22 mouse cellular contexts compared by ENCODE assay signal in the genomic region with DNA sequence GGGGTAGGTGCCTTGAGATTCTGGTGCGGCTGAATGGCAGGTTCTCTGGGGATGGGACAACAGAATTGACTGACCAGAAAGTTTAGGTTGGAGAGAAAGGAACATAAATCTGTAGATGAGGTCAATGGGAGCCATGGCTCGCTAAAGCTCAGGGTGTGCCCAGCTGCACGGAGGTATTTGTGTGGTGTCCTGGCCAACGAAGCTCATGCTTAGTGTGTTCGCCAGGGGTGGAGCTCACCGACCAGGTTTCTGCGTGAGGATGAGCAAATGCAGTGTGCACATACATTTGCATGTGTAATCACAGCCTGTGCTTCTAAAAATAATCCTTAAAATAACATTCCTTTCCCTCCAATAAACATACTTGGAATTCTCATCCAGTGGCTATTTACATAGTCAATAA. TPM values are rescaled to one million over a fixed set of nuclear protein-coding genes. Genes with fewer than 3 reads are reported as not detected.
DNase-seq lines count a peak whose midpoint lies in the region; ATAC-seq and TF ChIP-seq lines count a peak whose summit lies in the region.
"Had no signal": no experiment of that assay in that cellular context is flagged by ENCODE, and none has a peak within 500 bp of the region (broad histone marks: within the 10 kb centered on the region; RNA-seq: fewer than 3 reads in every experiment).

No protein-coding gene starts in this region.

- ATAC-seq in kidney, embryonic 14.5 days (ENCODE audit: low FRiP score, low TSS enrichment) = no peak
- peak; percentile 57; the same call in 1 of the 2 replicates for ATAC-seq in kidney, embryonic 16.5 days (ENCODE audit: low FRiP score, low TSS enrichment)
- ATAC-seq in intestine, postnatal 0 days = no peak
- no peak for ATAC-seq in midbrain, embryonic 11.5 days (ENCODE audit: low FRiP score)
- ATAC-seq: activated CD4-positive, CD25-positive, alpha-beta regulatory T cell, adult 4 months; forebrain, embryonic 13.5 days; forebrain, postnatal 0 days had no signal

- TF ChIP-seq CTCF in intestine, postnatal 0 days (IDR thresholded peaks at IDR 0.05; ENCODE audit: low read depth) = no peak

- no peak overlapping the region for H3K4me3 ChIP-seq in kidney, embryonic 14.5 days (ENCODE audit: low read length)
- H3K4me3 ChIP-seq in kidney, embryonic 16.5 days (ENCODE audit: low read length) = no peak overlapping the region
- no peak overlapping the region for H3K4me3 ChIP-seq in intestine, postnatal 0 days (ENCODE audit: low read depth, low read length)
- H3K4me3 ChIP-seq in midbrain, embryonic 11.5 days (ENCODE audit: low read depth, low read length) = no peak overlapping the region
- H3K4me3 ChIP-seq: embryonic facial prominence, embryonic 10.5 days; forebrain, embryonic 13.5 days; heart, embryonic 13.5 days had no signal

- H3K9ac ChIP-seq in kidney, embryonic 14.5 days (ENCODE audit: low read depth, low read length) = no peak overlapping the region
- H3K9ac ChIP-seq in kidney, embryonic 16.5 days (replicated peaks; ENCODE audit: low read length) = no peak overlapping the region
- H3K9ac ChIP-seq in intestine, postnatal 0 days (ENCODE audit: low read depth, low read length) = no peak overlapping the region
- no peak overlapping the region for H3K9ac ChIP-seq in midbrain, embryonic 11.5 days (ENCODE audit: low read length)
- H3K9ac ChIP-seq: forebrain, embryonic 13.5 days; forebrain, postnatal 0 days; heart, embryonic 13.5 days had no signal

- peak; percentile 49 for DNase-seq in kidney, adult 11 months
- peak; percentile 7 to 39 for DNase-seq in kidney, postnatal 25 days
- DNase-seq in ovary, postnatal 14 days (ENCODE audit: low spot score) = no peak
- no peak for DNase-seq in midbrain, embryonic 11.5 days (ENCODE audit: low spot score, missing footprints)
- DNase-seq: adrenal gland, postnatal 14 days; cerebellum, adult 18-20 months; cerebellum, adult 9-11 months; cerebellum, postnatal 36 days; forebrain, postnatal 0 days; gastrocnemius, postnatal 36 days; heart, adult 11 months; heart, postnatal 36 days had no signal

- no peaks in the 10 kb centered on the region for H3K36me3 ChIP-seq in kidney, embryonic 14.5 days (ENCODE audit: control insufficient read depth, insufficient read depth, low read length)
- H3K36me3 ChIP-seq in kidney, embryonic 16.5 days (ENCODE audit: insufficient read depth, low read length) = no peaks in the 10 kb centered on the region
- no peaks in the 10 kb centered on the region for H3K36me3 ChIP-seq in intestine, postnatal 0 days (ENCODE audit: control insufficient read depth, insufficient read depth)
- no peaks in the 10 kb centered on the region for H3K36me3 ChIP-seq in midbrain, embryonic 11.5 days (ENCODE audit: control insufficient read depth, insufficient read depth, low read length)
- H3K36me3 ChIP-seq: embryonic facial prominence, embryonic 10.5 days; heart, embryonic 13.5 days had no signal

- no peaks in the 10 kb centered on the region for H3K27me3 ChIP-seq in kidney, embryonic 14.5 days (ENCODE audit: control insufficient read depth, insufficient read depth, low read length)
- H3K27me3 ChIP-seq in kidney, embryonic 16.5 days (ENCODE audit: insufficient read depth, low read length) = no peaks in the 10 kb centered on the region
- no peaks in the 10 kb centered on the region for H3K27me3 ChIP-seq in intestine, postnatal 0 days (replicated peaks; ENCODE audit: control insufficient read depth, insufficient read depth, low read length)
- H3K27me3 ChIP-seq in midbrain, embryonic 11.5 days (ENCODE audit: control insufficient read depth, insufficient read depth, low read length) = no peaks in the 10 kb centered on the region
- H3K27me3 ChIP-seq: forebrain, embryonic 13.5 days; heart, embryonic 13.5 days had no signal

- no peak overlapping the region for H3K27ac ChIP-seq in kidney, embryonic 14.5 days (ENCODE audit: low read depth, low read length)
- no peak overlapping the region for H3K27ac ChIP-seq in kidney, embryonic 16.5 days (ENCODE audit: low read length)
- H3K27ac ChIP-seq in intestine, postnatal 0 days (ENCODE audit: low read depth, low read length) = no peak overlapping the region
- no peak overlapping the region for H3K27ac ChIP-seq in midbrain, embryonic 11.5 days (ENCODE audit: low read depth, low read length)
- H3K27ac ChIP-seq: embryonic facial prominence, embryonic 10.5 days; forebrain, embryonic 13.5 days; heart, embryonic 13.5 days had no signal

- no peak overlapping the region for H3K4me2 ChIP-seq in kidney, embryonic 14.5 days (replicated peaks; ENCODE audit: low read depth, low read length)
- H3K4me2 ChIP-seq in kidney, embryonic 16.5 days (replicated peaks; ENCODE audit: low read depth, low read length) = no peak overlapping the region
- no peak overlapping the region for H3K4me2 ChIP-seq in intestine, postnatal 0 days (replicated peaks; ENCODE audit: low read depth)
- H3K4me2 ChIP-seq in midbrain, embryonic 11.5 days = no peak overlapping the region
- H3K4me2 ChIP-seq: forebrain, embryonic 13.5 days; heart, embryonic 13.5 days had no signal

- 65% methylated on average over 7 of the region's 7 CpGs for WGBS in kidney, embryonic 14.5 days
- WGBS in kidney, embryonic 16.5 days = 60% methylated on average over 7 of the region's 7 CpGs
- WGBS in intestine, postnatal 0 days = 58% methylated on average over 7 of the region's 7 CpGs
- WGBS in midbrain, embryonic 11.5 days = 93% methylated on average over 7 of the region's 7 CpGs

- H3K4me1 ChIP-seq in kidney, embryonic 14.5 days (ENCODE audit: control insufficient read depth, insufficient read depth, low read length) = no peaks in the 10 kb centered on the region
- H3K4me1 ChIP-seq in kidney, embryonic 16.5 days (ENCODE audit: insufficient read depth, low read length) = no peaks in the 10 kb centered on the region
- no peaks in the 10 kb centered on the region for H3K4me1 ChIP-seq in intestine, postnatal 0 days (replicated peaks; ENCODE audit: control insufficient read depth, insufficient read depth, low read length)
- H3K4me1 ChIP-seq in midbrain, embryonic 11.5 days (ENCODE audit: control insufficient read depth, insufficient read depth, low read length) = no peaks in the 10 kb centered on the region
- H3K4me1 ChIP-seq: embryonic facial prominence, embryonic 10.5 days; forebrain, embryonic 13.5 days; heart, embryonic 13.5 days had no signal

- H3K9me3 ChIP-seq in kidney, embryonic 14.5 days (ENCODE audit: control insufficient read depth, low read length) = no peaks in the 10 kb centered on the region
- H3K9me3 ChIP-seq in kidney, embryonic 16.5 days (ENCODE audit: low read length) = no peaks in the 10 kb centered on the region
- H3K9me3 ChIP-seq in intestine, postnatal 0 days (ENCODE audit: control insufficient read depth) = no peaks in the 10 kb centered on the region
- H3K9me3 ChIP-seq in midbrain, embryonic 11.5 days (ENCODE audit: control insufficient read depth, low read length) = no peaks in the 10 kb centered on the region
- H3K9me3 ChIP-seq: embryonic facial prominence, embryonic 10.5 days; forebrain, embryonic 13.5 days; heart, embryonic 13.5 days had no signal

RNA-seq across cellular contexts. Expression of a gene that starts 2.9 kb away (rescaled TPM):
- 0.13 TPM in 1 of 2 replicates, not detected in the other for polyA plus RNA-seq in kidney, embryonic 14.5 days (2014; fragmentation: Nextera tagmentation; extraction: Ambion mirVana)
- 0.05 and 0.12 TPM in 2 replicates for polyA plus RNA-seq in kidney, embryonic 16.5 days (2015; fragmentation: Nextera tagmentation; extraction: Ambion mirVana)
- 0.12 TPM in 1 of 2 replicates, not detected in the other for polyA plus RNA-seq in intestine, postnatal 0 days (2015; fragmentation: Nextera tagmentation; extraction: Ambion mirVana)
- 0.06 and 0.12 TPM in 2 replicates for polyA plus RNA-seq in midbrain, embryonic 11.5 days (2014; fragmentation: Nextera tagmentation; extraction: Ambion mirVana)
- polyA plus RNA-seq: C2C12; forebrain, embryonic 13.5 days; forebrain, postnatal 0 days; heart, embryonic 13.5 days; heart, postnatal 0 days had no signal

RNA-seq across cellular contexts. Expression of a gene that starts 28.5 kb away (rescaled TPM):
- polyA plus RNA-seq in kidney, embryonic 14.5 days (2014; fragmentation: Nextera tagmentation; extraction: Ambion mirVana) = not detected in 2 replicates
- polyA plus RNA-seq in kidney, embryonic 16.5 days (2015; fragmentation: Nextera tagmentation; extraction: Ambion mirVana) = 1.0 TPM in 2 replicates
- 0.42 and 0.76 TPM in 2 replicates for polyA plus RNA-seq in intestine, postnatal 0 days (2015; fragmentation: Nextera tagmentation; extraction: Ambion mirVana)
- polyA plus RNA-seq in midbrain, embryonic 11.5 days (2014; fragmentation: Nextera tagmentation; extraction: Ambion mirVana) = not detected in 2 replicates
- polyA plus RNA-seq: activated CD4-positive, CD25-positive, alpha-beta regulatory T cell, adult 4 months; C2C12; embryonic facial prominence, embryonic 10.5 days; forebrain, embryonic 13.5 days; forebrain, postnatal 0 days; heart, embryonic 13.5 days; hindbrain, embryonic 11.5 days had no signal

RNA-seq across cellular contexts. Expression of a gene that starts 55.9 kb away (rescaled TPM):
- polyA plus RNA-seq in kidney, embryonic 14.5 days (2014; fragmentation: Nextera tagmentation; extraction: Ambion mirVana) = not detected in 2 replicates
- 1.6 and 1.7 TPM in 2 replicates for polyA plus RNA-seq in kidney, embryonic 16.5 days (2015; fragmentation: Nextera tagmentation; extraction: Ambion mirVana)
- 0.81 and 1.2 TPM in 2 replicates for polyA plus RNA-seq in intestine, postnatal 0 days (2015; fragmentation: Nextera tagmentation; extraction: Ambion mirVana)
- polyA plus RNA-seq in midbrain, embryonic 11.5 days (2014; fragmentation: Nextera tagmentation; extraction: Ambion mirVana) = 0.78 TPM in 1 of 2 replicates, not detected in the other
- polyA plus RNA-seq: activated CD4-positive, CD25-positive, alpha-beta regulatory T cell, adult 4 months; C2C12; embryonic facial prominence, embryonic 10.5 days; hindbrain, embryonic 11.5 days had no signal

RNA-seq across cellular contexts. Expression of a gene that starts 56.6 kb away (rescaled TPM):
- polyA plus RNA-seq in kidney, embryonic 14.5 days (2014; fragmentation: Nextera tagmentation; extraction: Ambion mirVana) = 99.3 and 115 TPM in 2 replicates
- 80.7 and 86.8 TPM in 2 replicates for polyA plus RNA-seq in kidney, embryonic 16.5 days (2015; fragmentation: Nextera tagmentation; extraction: Ambion mirVana)
- polyA plus RNA-seq in intestine, postnatal 0 days (2015; fragmentation: Nextera tagmentation; extraction: Ambion mirVana) = 64.6 and 65.2 TPM in 2 replicates
- polyA plus RNA-seq in midbrain, embryonic 11.5 days (2014; fragmentation: Nextera tagmentation; extraction: Ambion mirVana) = 84.3 and 89.8 TPM in 2 replicates

RNA-seq across cellular contexts. Expression of a gene that starts 56.7 kb away (rescaled TPM):
- 283 and 349 TPM in 2 replicates for polyA plus RNA-seq in kidney, embryonic 14.5 days (2014; fragmentation: Nextera tagmentation; extraction: Ambion mirVana)
- 317 and 325 TPM in 2 replicates for polyA plus RNA-seq in kidney, embryonic 16.5 days (2015; fragmentation: Nextera tagmentation; extraction: Ambion mirVana)
- 445 and 480 TPM in 2 replicates for polyA plus RNA-seq in intestine, postnatal 0 days (2015; fragmentation: Nextera tagmentation; extraction: Ambion mirVana)
- 224 and 249 TPM in 2 replicates for polyA plus RNA-seq in midbrain, embryonic 11.5 days (2014; fragmentation: Nextera tagmentation; extraction: Ambion mirVana)

Comparison
In these comparisons a context has a peak if more than half of its experiments do, and no peak if none do; other contexts are left out.
1. DNase-seq: peak in kidney, adult 11 months (single experiment) and kidney, postnatal 25 days (2 of 2); none in ovary, postnatal 14 days (single experiment) and midbrain, embryonic 11.5 days (single experiment).